Mouse (Mus musculus) megakaryocyte, embryonic 14.5 days (primary cell): ENCODE results near the gene Icam5.

Source experiments
- FLI1 ChIP-seq: IDR thresholded peaks from 2 replicates; pipeline ENCODE4 v1.6.1; 2012; ENCODE audit warnings: low read length, inconsistent platforms, mixed read lengths
- GATA1 ChIP-seq: IDR thresholded peaks from 3 replicates; pipeline ENCODE4 v1.6.1; 2012; ENCODE audit warnings: mixed read lengths, low read length, inconsistent platforms, borderline replicate concordance

DNA sequence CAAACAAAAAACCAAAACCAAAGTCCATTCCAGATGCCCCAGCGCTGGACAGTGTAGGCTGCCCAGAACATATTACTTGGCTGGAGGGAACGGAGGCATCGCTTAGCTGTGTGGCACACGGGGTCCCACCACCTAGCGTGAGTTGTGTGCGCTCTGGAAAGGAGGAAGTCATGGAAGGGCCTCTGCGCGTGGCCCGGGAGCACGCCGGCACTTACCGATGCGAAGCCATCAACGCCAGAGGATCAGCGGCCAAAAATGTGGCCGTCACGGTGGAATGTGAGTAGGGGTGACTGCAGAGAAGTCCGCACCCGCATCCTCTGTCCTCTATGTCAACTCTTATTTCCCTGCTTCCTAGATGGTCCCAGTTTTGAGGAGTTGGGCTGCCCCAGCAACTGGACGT is 4.3 kb downstream of the Icam5 start:
- TF ChIP-seq GATA1 (no peak), FLI1 (no peak)
